Mouse (Mus musculus) kidney, adult 18-20 months (tissue): ENCODE measurements around the gene Hsd17b2.
A peak's percentile ranks its signal among the peaks of the same experiment; 100 is the strongest.

Experiments
- DNase-seq: peaks from one replicate; pipeline ENCODE4 v3.0.0; 2021

Hsd17b2 gene

GRCm38 (mm10) chr8:117776075-117776474 is 74.4 kb downstream of the Hsd17b2 start:
- no peak for DNase-seq

DNA sequence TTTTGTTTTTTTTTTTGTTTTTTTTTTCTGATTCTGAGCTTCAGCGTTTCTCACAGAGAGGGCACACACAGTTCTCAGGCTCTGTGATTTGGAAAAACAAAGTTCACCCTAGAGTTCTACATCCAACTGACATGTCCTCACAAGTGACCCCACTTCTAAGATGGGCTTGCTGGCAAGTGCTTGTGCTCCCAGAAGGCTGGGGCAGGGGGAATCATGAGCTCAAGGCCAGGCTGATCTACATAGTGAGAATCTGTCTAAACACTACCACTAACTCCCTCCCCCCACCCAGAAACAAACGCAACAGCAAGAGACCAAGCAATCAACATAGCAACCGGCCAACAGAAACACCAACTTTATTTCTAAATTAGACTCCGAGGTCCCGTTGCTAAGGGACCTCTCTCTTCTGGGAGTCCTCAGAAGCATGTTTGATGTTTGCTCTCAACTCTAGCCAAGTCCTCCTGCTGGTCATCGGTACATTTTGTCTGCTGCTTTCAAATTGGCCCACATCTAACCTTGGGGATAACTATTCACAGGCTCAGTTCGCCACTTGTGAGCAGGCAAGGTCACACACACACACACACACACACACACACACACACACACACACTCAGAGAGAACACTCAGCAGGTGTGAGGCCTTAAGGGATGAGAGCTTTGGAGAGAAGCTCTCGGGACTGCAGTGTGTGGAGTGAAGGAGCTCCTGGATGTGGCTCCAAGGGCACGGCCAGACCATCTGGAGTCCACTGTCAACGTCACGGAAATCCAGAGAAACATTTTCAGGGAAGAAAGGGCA is 77.0 kb downstream of the Hsd17b2 start:
- no peak for DNase-seq

- no peak for DNase-seq
These were observed 77.6 kb downstream of the Hsd17b2 start for GRCm38 (mm10) chr8:117779344-117779743.

DNA sequence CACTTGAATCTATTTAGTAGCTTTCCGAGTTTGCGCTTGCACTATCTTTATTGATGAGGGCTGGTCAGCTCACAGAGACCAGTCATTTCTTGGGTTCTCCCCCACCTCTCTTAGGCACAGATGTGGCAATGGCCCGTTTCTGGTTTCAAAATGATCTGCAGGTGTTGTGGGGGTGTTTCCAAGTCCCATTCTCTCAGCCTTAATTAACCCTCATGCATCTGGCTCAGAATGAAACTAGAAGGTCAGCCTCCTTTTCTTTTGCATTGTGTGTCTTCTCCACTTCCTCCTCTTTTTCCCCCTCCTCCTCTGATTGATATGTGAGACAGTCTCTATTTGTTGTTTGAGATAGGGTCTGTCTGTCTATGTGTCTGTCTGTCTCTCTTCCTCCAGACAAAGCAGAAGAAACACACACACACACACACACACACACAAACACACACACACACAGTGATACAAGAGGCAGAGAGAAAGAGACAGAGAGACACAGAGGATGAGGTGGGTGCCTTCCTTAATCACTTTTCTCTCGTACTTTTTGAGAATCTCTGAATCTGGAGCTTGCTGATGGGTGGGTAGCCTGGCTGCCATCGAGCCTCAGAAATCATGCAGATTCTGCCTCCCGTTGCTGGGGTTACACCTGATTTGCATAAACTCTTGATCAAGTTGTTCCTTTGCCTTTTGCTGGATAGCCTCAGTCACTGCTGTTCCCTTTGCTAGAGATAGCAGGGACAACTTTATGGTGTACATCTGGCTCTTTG is 79.8 kb downstream of the Hsd17b2 start:
- DNase-seq, result no peak

DNA sequence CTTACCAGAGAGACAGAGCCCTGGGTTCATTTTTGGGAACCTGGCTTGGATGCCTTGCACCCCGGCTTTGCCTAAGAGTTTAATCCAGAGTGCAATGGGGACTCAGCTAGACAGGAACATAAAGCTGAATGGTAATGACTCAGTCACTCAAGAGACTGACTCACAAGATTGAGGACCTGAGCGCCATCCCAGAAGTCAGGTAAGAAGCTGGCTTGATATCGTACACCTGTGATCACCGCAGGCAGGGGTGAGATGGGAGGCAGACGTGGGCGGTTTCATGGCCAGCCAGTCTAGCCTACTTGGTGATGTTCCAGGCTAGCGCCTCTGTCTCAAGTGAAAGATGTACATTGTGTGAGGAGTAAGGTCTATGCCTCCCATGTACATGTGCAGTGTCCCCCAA is 81.3 kb downstream of the Hsd17b2 start:
- DNase-seq, result no peak

GRCm38 (mm10) chr8:117786428-117786827 is 84.7 kb downstream of the Hsd17b2 start:
- DNase-seq, result no peak

DNA sequence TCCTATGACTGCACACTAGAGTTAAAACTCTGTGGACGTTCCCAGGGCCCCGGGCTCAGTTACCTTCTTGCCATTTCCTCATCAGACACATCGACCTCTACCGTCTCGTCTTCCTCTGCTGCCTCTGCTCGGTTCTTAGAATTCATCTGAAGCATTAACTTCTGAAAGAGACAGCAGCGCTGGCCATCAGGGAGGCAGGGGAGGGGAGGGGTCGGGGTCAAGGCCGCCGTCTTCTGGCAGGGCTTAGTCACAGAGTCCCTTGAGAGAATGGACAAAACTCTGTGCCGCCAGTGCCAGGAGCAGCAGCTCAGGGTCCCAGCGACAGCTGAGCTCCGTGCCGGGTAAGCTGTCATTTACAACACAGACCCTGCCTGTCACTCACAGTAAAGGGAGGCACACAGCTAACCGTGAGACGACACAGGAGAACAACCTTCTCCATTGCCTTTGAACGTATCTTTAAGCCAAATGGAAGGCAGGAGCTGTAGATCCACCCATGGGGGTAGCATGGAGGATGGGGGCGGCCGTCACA is 91.0 kb downstream of the Hsd17b2 start:
- no peak for DNase-seq

GRCm38 (mm10) chr8:117794581-117794980 is 92.9 kb downstream of the Hsd17b2 start:
- no peak for DNase-seq

- no peak for DNase-seq
These were observed 94.8 kb downstream of the Hsd17b2 start for GRCm38 (mm10) chr8:117796464-117796863.

GRCm38 (mm10) chr8:117798066-117798465 is 96.4 kb downstream of the Hsd17b2 start:
- DNase-seq, result no peak

DNA sequence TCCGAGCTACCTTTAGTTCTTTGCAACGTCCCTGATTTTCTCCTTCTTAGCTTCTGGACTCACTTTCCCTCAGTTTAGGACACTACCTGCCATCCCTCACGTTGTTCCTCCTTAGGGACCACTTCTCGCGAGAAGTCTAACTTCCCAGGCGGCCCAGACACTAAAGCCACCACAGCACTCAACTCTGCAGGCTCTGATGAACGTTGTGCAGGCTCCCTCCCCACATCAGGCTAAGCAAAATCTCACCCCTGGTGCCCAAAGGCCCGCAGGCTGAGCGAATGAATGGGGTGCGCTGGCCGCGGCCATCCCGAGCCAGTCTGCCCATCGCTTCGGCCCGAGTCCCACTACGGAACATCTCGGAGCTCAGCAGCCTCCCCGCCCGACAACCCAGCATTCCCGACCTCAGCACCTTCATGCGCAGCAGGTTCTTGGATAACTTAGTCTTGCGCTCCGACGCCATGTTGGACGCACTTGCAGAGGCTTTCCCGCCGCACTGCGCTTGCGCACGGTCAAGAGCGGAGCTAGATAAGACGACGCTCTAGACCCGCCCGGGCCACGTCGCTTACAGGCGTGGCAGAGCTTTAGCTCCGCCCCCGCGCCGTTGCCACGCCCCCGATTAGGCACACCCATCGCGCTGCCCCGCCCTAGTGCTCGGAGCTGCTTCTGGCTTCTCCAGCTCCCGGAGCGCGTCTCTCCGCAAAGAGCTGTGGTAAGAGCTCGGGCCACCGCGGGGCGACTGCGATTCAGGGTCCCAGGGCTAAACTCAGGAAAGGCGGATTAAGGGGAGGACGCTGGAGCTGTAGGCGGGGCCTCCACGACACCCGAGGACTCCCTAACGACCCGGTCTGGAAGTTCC is 100.0 kb downstream of the Hsd17b2 start, which contains the start of gene Mphosph6:
Gene Mphosph6, minus strand, starts transcription at position 501 of the 856 bp plus-strand sequence.
- DNase-seq, result peak; percentile 96

- DNase-seq, result no peak
These were observed 100.6 kb downstream of the Hsd17b2 start for GRCm38 (mm10) chr8:117802299-117802689.

DNA sequence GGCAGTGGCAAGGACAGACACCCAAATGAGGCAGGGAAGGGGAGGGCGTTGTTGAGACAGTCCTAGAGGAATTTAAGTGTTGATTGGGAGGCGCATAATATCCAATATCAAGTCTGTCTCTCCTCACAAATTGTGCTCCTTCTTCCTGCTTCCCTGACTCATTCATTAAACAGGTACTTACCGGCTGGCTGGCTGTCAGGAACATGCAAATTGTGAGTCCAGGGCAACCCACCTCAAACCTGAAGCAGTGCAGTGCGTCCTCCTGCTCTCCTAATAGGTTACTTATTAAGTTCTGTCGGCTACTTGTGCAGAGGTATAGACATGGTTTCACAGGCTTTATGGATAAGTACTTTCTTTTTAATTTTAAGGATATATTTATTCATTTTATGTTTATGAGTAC is 103.7 kb downstream of the Hsd17b2 start:
- DNase-seq, result peak; percentile 46
